Mouse (Mus musculus) erythroblast, embryonic 14.5 days (primary cell): ENCODE measurements around the gene Sox5.

Experiments
- GATA1 ChIP-seq: IDR thresholded peaks from 2 replicates; pipeline ENCODE4 v1.6.1; 2012; ENCODE audit warnings: low read length, inconsistent platforms, mixed read lengths
- TAL1 ChIP-seq: IDR thresholded peaks from 3 replicates; pipeline ENCODE4 v1.6.1; 2012; ENCODE audit warnings: low read length, inconsistent platforms, mixed read lengths

GRCm38 (mm10) chr6:144814931-144815364 is 33.2 kb upstream of the Sox5 start:
- TF ChIP-seq GATA1 (no peak), TAL1 (no peak)
